Mouse (Mus musculus) thymus, adult 2 months (tissue): ENCODE data around the gene Ptcra.

Source experiments
- CTCF ChIP-seq: fragments of 200-500 bp; IDR thresholded peaks from 2 replicates; pipeline ENCODE4 v1.5.1; 2012; ENCODE audit warnings: mild to moderate bottlenecking, control low read depth, low read length, moderate library complexity, borderline replicate concordance; ENCODE audit not compliant: control insufficient read depth, poor library complexity, insufficient read depth; ENCODE audit errors: extremely low read depth
- POLR2A ChIP-seq: fragments of 200-500 bp; IDR thresholded peaks from 2 replicates; pipeline ENCODE4 v1.6.1; 2012; ENCODE audit warnings: mild to moderate bottlenecking, low read length, control low read depth, moderate library complexity; ENCODE audit not compliant: control insufficient read depth, poor library complexity, insufficient read depth; ENCODE audit errors: extremely low read depth

DNA sequence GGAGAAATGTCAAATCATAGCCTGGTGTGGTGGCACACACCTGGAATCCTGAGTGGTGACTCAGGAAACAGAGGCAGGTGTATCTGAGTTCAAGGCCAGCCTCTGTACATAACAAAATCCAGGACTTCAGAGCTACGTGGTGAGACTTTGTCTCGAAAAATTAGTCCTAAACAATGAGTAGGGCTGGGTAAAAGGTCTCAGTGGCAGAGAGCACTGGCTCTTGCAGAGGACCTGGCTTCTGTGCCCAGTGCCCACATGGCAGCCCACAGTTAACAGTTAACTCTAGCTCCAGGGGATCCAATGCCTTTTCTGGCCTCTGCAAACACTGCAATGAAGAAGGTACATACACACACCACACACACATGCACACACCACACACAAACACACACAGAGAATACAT, 15.7 kb downstream of the Ptcra start:
- no peak for TF ChIP-seq POLR2A
- TF ChIP-seq CTCF: no peak
